8 mouse cellular contexts compared by ENCODE assay signal in the genomic region with DNA sequence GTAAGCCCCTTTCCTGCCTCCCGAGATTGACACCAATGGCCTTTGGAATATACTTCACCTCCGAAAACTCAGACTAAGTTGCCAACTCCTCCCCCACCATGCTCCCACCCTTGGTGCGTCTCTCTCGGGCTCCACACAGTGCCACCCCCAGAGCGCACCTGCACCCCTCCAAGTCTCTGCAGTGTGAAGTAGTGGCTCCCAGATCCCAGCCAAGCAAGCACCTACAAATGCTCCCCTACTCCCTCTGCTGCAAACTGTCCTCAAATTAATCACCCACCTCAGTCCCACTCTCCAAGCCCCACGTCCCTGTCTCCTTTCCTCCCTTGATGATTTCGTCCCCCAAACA. TPM values are rescaled to one million over a fixed set of nuclear protein-coding genes. Genes with fewer than 3 reads are reported as not detected.
A peak's percentile ranks its signal among the peaks of the same experiment; 100 is the strongest.
DNase-seq lines count a peak whose midpoint lies in the region; ATAC-seq and TF ChIP-seq lines count a peak whose summit lies in the region.

No protein-coding gene starts in this region.

- no peak for TF ChIP-seq POLR2A in testis, adult 2 months (IDR thresholded peaks at IDR 0.05; ENCODE audit: control insufficient read depth, low read depth, low read length)

- no peak for TF ChIP-seq CTCF in testis, adult 2 months (IDR thresholded peaks at IDR 0.05; ENCODE audit: control insufficient read depth, insufficient read depth, insufficient replicate concordance, low read depth, low read length)
- no peak for TF ChIP-seq CTCF in liver, postnatal 0 days (IDR thresholded peaks at IDR 0.05; ENCODE audit: low read depth)

- H3K4me1 ChIP-seq in heart, embryonic 11.5 days (ENCODE audit: control insufficient read depth, insufficient read depth, low read length): no peaks in the 10 kb centered on the region
- H3K4me1 ChIP-seq in testis, adult 2 months (ENCODE audit: control insufficient read depth, insufficient read depth, low read length): peaks cover 8% of the 10 kb centered on the region
- peaks cover 16% of the 10 kb centered on the region for H3K4me1 ChIP-seq in hindbrain, embryonic 10.5 days (replicated peaks)
- 0 out of 2 replicates have a peak, but pooled peaks cover 7% of the 10 kb centered on the region for H3K4me1 ChIP-seq in liver, postnatal 0 days (ENCODE audit: insufficient read depth)

- 0 out of 2 replicates have a peak overlapping the region, but pooled peaks have one; percentile 16 for H3K9ac ChIP-seq in heart, embryonic 11.5 days (ENCODE audit: low read depth, low read length)
- no peak overlapping the region for H3K9ac ChIP-seq in liver, postnatal 0 days (replicated peaks)

- no peak for DNase-seq in heart, adult 8-10 months (ENCODE audit: low spot score)
- no peak for DNase-seq in testis, postnatal 10 days (ENCODE audit: low spot score)
- DNase-seq in hindbrain, embryonic 10.5 days (ENCODE audit: low spot score): peak; percentile 12
- no peak for DNase-seq in liver, postnatal 0 days
- peak; percentile 9 for DNase-seq in thymus, postnatal 0 days (ENCODE audit: low spot score)
- DNase-seq in gastrocnemius, postnatal 4 days (ENCODE audit: low spot score in 2 of 2): no peak

- no peak for TF ChIP-seq EP300 in liver, postnatal 0 days (IDR thresholded peaks at IDR 0.05; ENCODE audit: low read depth)

- H3K4me3 ChIP-seq in heart, embryonic 11.5 days (ENCODE audit: low read depth, low read length): peak overlapping the region; percentile 66
- peak overlapping the region; percentile 53 for H3K4me3 ChIP-seq in testis, adult 2 months (ENCODE audit: control insufficient read depth, low read depth, low read length)
- peak overlapping the region; percentile 60 for H3K4me3 ChIP-seq in hindbrain, embryonic 10.5 days
- H3K4me3 ChIP-seq in liver, postnatal 0 days (ENCODE audit: low read depth, low read length): peak overlapping the region; percentile 46

- ATAC-seq in heart, embryonic 11.5 days (replicated peaks; ENCODE audit: insufficient number of reproducible peaks, low FRiP score, low TSS enrichment): peak; percentile 35
- ATAC-seq in liver, postnatal 0 days: no peak

- WGBS in heart, embryonic 11.5 days (ENCODE audit: insufficient replicate concordance): under 1% methylated on average over 7 of the region's 7 CpGs
- WGBS in hindbrain, embryonic 10.5 days: 0% methylated on average over 7 of the region's 7 CpGs
- 1% methylated on average over 7 of the region's 7 CpGs for WGBS in liver, postnatal 0 days (ENCODE audit: insufficient replicate concordance)

- H3K9me3 ChIP-seq in heart, embryonic 11.5 days (replicated peaks; ENCODE audit: control insufficient read depth, low read length): no peaks in the 10 kb centered on the region
- H3K9me3 ChIP-seq in hindbrain, embryonic 10.5 days: no peaks in the 10 kb centered on the region
- no peaks in the 10 kb centered on the region for H3K9me3 ChIP-seq in liver, postnatal 0 days (ENCODE audit: low read length)

- peaks cover 14% of the 10 kb centered on the region; the same call in 1 of the 2 replicates for H3K27me3 ChIP-seq in heart, embryonic 11.5 days (ENCODE audit: control insufficient read depth, insufficient read depth, low read length)
- no peaks in the 10 kb centered on the region for H3K27me3 ChIP-seq in testis, adult 2 months (ENCODE audit: control insufficient read depth, insufficient read depth, low read length)
- H3K27me3 ChIP-seq in hindbrain, embryonic 10.5 days (ENCODE audit: insufficient read depth, poor library complexity, severe bottlenecking): peaks cover 45% of the 10 kb centered on the region
- H3K27me3 ChIP-seq in liver, postnatal 0 days (ENCODE audit: insufficient read depth, low read length): peaks cover 18% of the 10 kb centered on the region

- H3K4me2 ChIP-seq in heart, embryonic 11.5 days: peak overlapping the region; percentile 100
- peak overlapping the region; percentile 77 for H3K4me2 ChIP-seq in liver, postnatal 0 days (ENCODE audit: low read depth, low read length)

- no peak overlapping the region for H3K27ac ChIP-seq in heart, embryonic 11.5 days (ENCODE audit: low read depth, low read length)
- H3K27ac ChIP-seq in testis, adult 2 months (ENCODE audit: control insufficient read depth, insufficient read depth, low read depth, low read length): no peak overlapping the region
- no peak overlapping the region for H3K27ac ChIP-seq in hindbrain, embryonic 10.5 days
- no peak overlapping the region for H3K27ac ChIP-seq in liver, postnatal 0 days (ENCODE audit: low read depth)

- no peaks in the 10 kb centered on the region for H3K36me3 ChIP-seq in heart, embryonic 11.5 days (ENCODE audit: control insufficient read depth, insufficient read depth, low read length)
- no peaks in the 10 kb centered on the region for H3K36me3 ChIP-seq in testis, adult 2 months (ENCODE audit: control insufficient read depth, insufficient read depth, low read length)
- H3K36me3 ChIP-seq in hindbrain, embryonic 10.5 days: no peaks in the 10 kb centered on the region
- no peaks in the 10 kb centered on the region for H3K36me3 ChIP-seq in liver, postnatal 0 days (replicated peaks; ENCODE audit: insufficient read depth, low read length)

RNA-seq across cellular contexts. Expression of gene Acvr1c, which starts 0.7 kb away (rescaled TPM):
- polyA plus RNA-seq in heart, embryonic 11.5 days (2014; fragmentation: Nextera tagmentation; extraction: Ambion mirVana): 1.6 and 2.1 TPM in 2 replicates
- under 1 TPM; 0.14 to 0.69 (median 0.21) TPM for total RNA-seq in heart, adult 8-10 months (2022)
- polyA plus RNA-seq in testis, adult 2 months (2012; rRNA removed): 0.48 and 1.4 TPM in 2 replicates
- 0.09 and 0.43 TPM in 2 replicates for polyA plus RNA-seq in hindbrain, embryonic 10.5 days (2016; fragmentation: Nextera tagmentation; extraction: Ambion mirVana)
- polyA plus RNA-seq in liver, postnatal 0 days (2015; fragmentation: Nextera tagmentation; extraction: Ambion mirVana): 0.05 TPM in 2 replicates
- polyA plus RNA-seq in thymus, postnatal 0 days (2015; fragmentation: Nextera tagmentation; extraction: Ambion mirVana): 0.34 and 0.40 TPM in 2 replicates
- 1 to 10 TPM; 2.6 to 4.0 TPM for total RNA-seq in gastrocnemius, postnatal 4 days (2021)

Comparison
In these comparisons a context has a peak if more than half of its experiments do, and no peak if none do; other contexts are left out.
1. DNase-seq: peak in hindbrain, embryonic 10.5 days (single experiment) and thymus, postnatal 0 days (single experiment); none in heart, adult 8-10 months (single experiment), testis, postnatal 10 days (single experiment), liver, postnatal 0 days (single experiment) and gastrocnemius, postnatal 4 days (0 of 2).
2. Peak in every context shown above with its lines, with median percentiles within 50 percentile points of each other: H3K4me3 ChIP-seq.